Mouse (Mus musculus) spleen, adult 2 months (tissue): ENCODE measurements around the gene Arid1b.

Experiments
- CTCF ChIP-seq: fragments of 200-500 bp; IDR thresholded peaks from 2 replicates; pipeline ENCODE4 v1.5.1; 2011; ENCODE audit warnings: mild to moderate bottlenecking, inconsistent platforms; ENCODE audit not compliant: insufficient read depth, insufficient read length, insufficient replicate concordance; ENCODE audit errors: extremely low read depth
- POLR2A ChIP-seq: fragments of 200-500 bp; IDR thresholded peaks from 2 replicates; pipeline ENCODE4 v1.6.1; 2011; ENCODE audit warnings: low read depth, low read length, inconsistent platforms

GRCm38 (mm10) chr17:5036200-5036835 lies 42.2 kb downstream of the Arid1b start:
- TF ChIP-seq CTCF (no peak), POLR2A (no peak)
